Comparison of ENCODE assay signal across 34 mouse cellular contexts in the genomic region with DNA sequence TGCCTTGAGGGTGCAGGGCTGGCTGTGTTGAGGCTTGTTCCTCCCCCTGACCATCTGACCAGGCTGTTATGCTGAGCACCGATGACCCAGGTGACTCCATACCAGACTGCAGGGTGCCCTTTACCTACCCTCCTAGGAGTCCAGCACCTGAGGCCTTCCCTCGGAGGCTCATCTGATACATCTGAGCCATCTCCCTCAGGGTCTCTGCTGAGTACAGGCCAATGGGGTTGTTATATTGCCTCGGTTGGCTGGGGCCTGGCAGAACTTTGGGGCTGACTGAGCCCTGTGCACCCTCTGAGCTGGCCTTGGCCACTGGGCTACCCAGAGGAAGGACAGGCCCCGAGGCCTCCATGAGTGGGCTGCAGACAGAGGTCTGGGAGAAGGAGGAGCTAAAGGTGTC. TPM values are rescaled to one million over a fixed set of nuclear protein-coding genes. Genes with fewer than 3 reads are reported as not detected.
A peak's percentile ranks its signal among the peaks of the same experiment; 100 is the strongest.
DNase-seq lines count a peak whose midpoint lies in the region; ATAC-seq and TF ChIP-seq lines count a peak whose summit lies in the region.
"Had no signal": no experiment of that assay in that cellular context is flagged by ENCODE, and none has a peak within 500 bp of the region (broad histone marks: within the 10 kb centered on the region; RNA-seq: fewer than 3 reads in every experiment).

No protein-coding gene starts in this region.

- intact Hi-C loops in heart, postnatal 14 days (cut with DNase I) = no loop called here

- no peak overlapping the region for H3K4me2 ChIP-seq in hindbrain, embryonic 16.5 days (ENCODE audit: low read length)
- no peak overlapping the region for H3K4me2 ChIP-seq in midbrain, embryonic 13.5 days (replicated peaks)
- no peak overlapping the region for H3K4me2 ChIP-seq in midbrain, postnatal 0 days (ENCODE audit: low read depth, low read length, poor library complexity, severe bottlenecking)
- H3K4me2 ChIP-seq: embryonic facial prominence, embryonic 13.5 days; forebrain, embryonic 12.5 days; limb, embryonic 15.5 days; lung, embryonic 14.5 days; neural tube, embryonic 15.5 days had no signal

- no peaks in the 10 kb centered on the region for H3K27me3 ChIP-seq in heart, embryonic 10.5 days (ENCODE audit: insufficient read depth, poor library complexity, severe bottlenecking)
- H3K27me3 ChIP-seq in hindbrain, embryonic 10.5 days (ENCODE audit: insufficient read depth, poor library complexity, severe bottlenecking) = no peaks in the 10 kb centered on the region
- no peaks in the 10 kb centered on the region for H3K27me3 ChIP-seq in hindbrain, embryonic 16.5 days (replicated peaks; ENCODE audit: control insufficient read depth, insufficient read depth, low read length)
- H3K27me3 ChIP-seq in midbrain, embryonic 13.5 days = no peaks in the 10 kb centered on the region
- no peaks in the 10 kb centered on the region for H3K27me3 ChIP-seq in midbrain, postnatal 0 days (ENCODE audit: insufficient read depth, low read length)
- H3K27me3 ChIP-seq: CH12.LX; embryonic facial prominence, embryonic 13.5 days; forebrain, embryonic 12.5 days; limb, embryonic 15.5 days; neural tube, embryonic 15.5 days had no signal

- peak overlapping the region; percentile 73 for H3K27ac ChIP-seq in heart, embryonic 10.5 days
- H3K27ac ChIP-seq in hindbrain, embryonic 10.5 days = 0 out of 2 replicates have a peak overlapping the region, but pooled peaks have one; percentile 16
- no peak overlapping the region for H3K27ac ChIP-seq in hindbrain, embryonic 16.5 days (ENCODE audit: low read depth, low read length)
- no peak overlapping the region for H3K27ac ChIP-seq in midbrain, embryonic 13.5 days
- no peak overlapping the region for H3K27ac ChIP-seq in midbrain, postnatal 0 days (ENCODE audit: low read depth, low read length)
- H3K27ac ChIP-seq: embryonic facial prominence, embryonic 13.5 days; forebrain, embryonic 12.5 days; limb, embryonic 15.5 days; liver, embryonic 14.5 days; neural tube, embryonic 15.5 days had no signal

- H3K36me3 ChIP-seq in heart, embryonic 10.5 days = peaks cover 66% of the 10 kb centered on the region
- no peaks in the 10 kb centered on the region for H3K36me3 ChIP-seq in hindbrain, embryonic 10.5 days
- no peaks in the 10 kb centered on the region for H3K36me3 ChIP-seq in hindbrain, embryonic 16.5 days (ENCODE audit: control insufficient read depth, insufficient read depth, low read length)
- no peaks in the 10 kb centered on the region for H3K36me3 ChIP-seq in midbrain, embryonic 13.5 days
- no peaks in the 10 kb centered on the region for H3K36me3 ChIP-seq in midbrain, postnatal 0 days (ENCODE audit: insufficient read depth, low read length)
- H3K36me3 ChIP-seq: embryonic facial prominence, embryonic 13.5 days; forebrain, embryonic 12.5 days; limb, embryonic 15.5 days; neural tube, embryonic 15.5 days had no signal

- no peak for TF ChIP-seq CTCF in midbrain, postnatal 0 days (IDR thresholded peaks at IDR 0.05)

- DNase-seq in heart, embryonic 10.5 days (ENCODE audit: low spot score) = no peak
- no peak for DNase-seq in heart, postnatal 14 days
- DNase-seq in hindbrain, embryonic 10.5 days (ENCODE audit: low spot score) = no peak
- DNase-seq in midbrain, postnatal 0 days (ENCODE audit: low spot score) = no peak
- no peak for DNase-seq in embryo, embryonic 10.5 days (ENCODE audit: low spot score)
- DNase-seq: adrenal gland, adult 8-10 months; B cell, adult 2 months; cerebellum, adult 11-12 months; cerebellum, postnatal 10 days; kidney, postnatal 4 days; layer of hippocampus, adult 9-11 months; lung, embryonic 14.5 days; right cerebral cortex, adult 18-20 months; right cerebral cortex, postnatal 4 days; thymus, adult 18-20 months; thymus, postnatal 36 days had no signal

- no peak overlapping the region for H3K9ac ChIP-seq in hindbrain, embryonic 16.5 days (ENCODE audit: low read depth, low read length)
- no peak overlapping the region for H3K9ac ChIP-seq in midbrain, embryonic 13.5 days (replicated peaks)
- no peak overlapping the region for H3K9ac ChIP-seq in midbrain, postnatal 0 days (replicated peaks; ENCODE audit: low read length, poor library complexity, severe bottlenecking)
- H3K9ac ChIP-seq: embryonic facial prominence, embryonic 13.5 days; forebrain, embryonic 12.5 days; limb, embryonic 15.5 days; liver, embryonic 14.5 days; lung, embryonic 14.5 days; neural tube, embryonic 15.5 days had no signal

- H3K4me3 ChIP-seq in heart, embryonic 10.5 days = no peak overlapping the region
- H3K4me3 ChIP-seq in hindbrain, embryonic 10.5 days = no peak overlapping the region
- no peak overlapping the region for H3K4me3 ChIP-seq in hindbrain, embryonic 16.5 days (ENCODE audit: low read length)
- no peak overlapping the region for H3K4me3 ChIP-seq in midbrain, embryonic 13.5 days (replicated peaks)
- no peak overlapping the region for H3K4me3 ChIP-seq in midbrain, postnatal 0 days (ENCODE audit: low read depth, low read length)
- H3K4me3 ChIP-seq: embryonic facial prominence, embryonic 13.5 days; erythroblast, embryonic 14.5 days; forebrain, embryonic 12.5 days; limb, embryonic 15.5 days; neural tube, embryonic 15.5 days had no signal

- no peaks in the 10 kb centered on the region for H3K9me3 ChIP-seq in heart, embryonic 10.5 days
- no peaks in the 10 kb centered on the region for H3K9me3 ChIP-seq in hindbrain, embryonic 10.5 days
- H3K9me3 ChIP-seq in hindbrain, embryonic 16.5 days (ENCODE audit: control insufficient read depth, low read length) = no peaks in the 10 kb centered on the region
- no peaks in the 10 kb centered on the region for H3K9me3 ChIP-seq in midbrain, embryonic 13.5 days
- H3K9me3 ChIP-seq in midbrain, postnatal 0 days (ENCODE audit: low read length) = no peaks in the 10 kb centered on the region
- H3K9me3 ChIP-seq: embryonic facial prominence, embryonic 13.5 days; forebrain, embryonic 12.5 days; limb, embryonic 15.5 days; neural tube, embryonic 15.5 days had no signal

- WGBS in heart, embryonic 10.5 days = 83% methylated on average over 4 of the region's 4 CpGs
- 79% methylated on average over 4 of the region's 4 CpGs for WGBS in hindbrain, embryonic 10.5 days
- 66% methylated on average over 4 of the region's 4 CpGs for WGBS in hindbrain, embryonic 16.5 days
- 86% methylated on average over 4 of the region's 4 CpGs for WGBS in midbrain, embryonic 13.5 days
- 85% methylated on average over 4 of the region's 4 CpGs for WGBS in midbrain, postnatal 0 days

- peaks cover 57% of the 10 kb centered on the region for H3K4me1 ChIP-seq in heart, embryonic 10.5 days
- peaks cover 4% of the 10 kb centered on the region for H3K4me1 ChIP-seq in hindbrain, embryonic 10.5 days (replicated peaks)
- H3K4me1 ChIP-seq in hindbrain, embryonic 16.5 days (ENCODE audit: control insufficient read depth, insufficient read depth, low read depth, low read length) = no peaks in the 10 kb centered on the region
- no peaks in the 10 kb centered on the region for H3K4me1 ChIP-seq in midbrain, embryonic 13.5 days (replicated peaks)
- H3K4me1 ChIP-seq in midbrain, postnatal 0 days (ENCODE audit: insufficient read depth, low read length) = no peaks in the 10 kb centered on the region
- H3K4me1 ChIP-seq: forebrain, embryonic 12.5 days; neural tube, embryonic 15.5 days had no signal

- ATAC-seq in hindbrain, embryonic 16.5 days = no peak; the same call in 1 of the 2 replicates
- ATAC-seq in midbrain, embryonic 13.5 days = 0 out of 2 replicates have a peak, but pooled peaks have one; percentile 35
- ATAC-seq in midbrain, postnatal 0 days (ENCODE audit: low FRiP score) = no peak
- ATAC-seq: intestine, postnatal 0 days had no signal

RNA-seq across cellular contexts. Expression of a gene that starts 11.6 kb away (rescaled TPM):
- 136 and 219 TPM in 2 replicates for polyA plus RNA-seq in heart, embryonic 10.5 days (2016; fragmentation: Nextera tagmentation; extraction: Ambion mirVana)
- 100 to 1,000 TPM; 877 to 926 TPM for total RNA-seq in heart, postnatal 14 days (2021)
- 0.09 and 0.36 TPM in 2 replicates for polyA plus RNA-seq in hindbrain, embryonic 10.5 days (2016; fragmentation: Nextera tagmentation; extraction: Ambion mirVana)
- 1.2 and 5.6 TPM in 2 replicates for polyA plus RNA-seq in hindbrain, embryonic 16.5 days (2015; fragmentation: Nextera tagmentation; extraction: Ambion mirVana)
- polyA plus RNA-seq in midbrain, embryonic 13.5 days (2015; fragmentation: Nextera tagmentation; extraction: Ambion mirVana) = 0.11 and 0.32 TPM in 2 replicates
- total RNA-seq in midbrain, postnatal 0 days (2014; rRNA removed) = 1.6 and 1.7 TPM in 2 replicates
- polyA plus RNA-seq in midbrain, postnatal 0 days (2015; fragmentation: Nextera tagmentation; extraction: Ambion mirVana) = 1.1 and 1.2 TPM in 2 replicates
- total RNA-seq: megakaryocyte, adult 5-6 weeks; MEL had no signal
- polyA plus RNA-seq: erythroblast, embryonic 14.5 days had no signal

RNA-seq across cellular contexts. Expression of a gene that starts 23.1 kb away (rescaled TPM):
- polyA plus RNA-seq in heart, embryonic 10.5 days (2016; fragmentation: Nextera tagmentation; extraction: Ambion mirVana) = 4.1 and 5.9 TPM in 2 replicates
- total RNA-seq in heart, postnatal 14 days (2021) = 1 to 10 TPM; 2.2 to 2.3 TPM
- 0.21 TPM in 1 of 2 replicates, not detected in the other for polyA plus RNA-seq in hindbrain, embryonic 10.5 days (2016; fragmentation: Nextera tagmentation; extraction: Ambion mirVana)
- 0.27 TPM in 1 of 2 replicates, not detected in the other for polyA plus RNA-seq in hindbrain, embryonic 16.5 days (2015; fragmentation: Nextera tagmentation; extraction: Ambion mirVana)
- polyA plus RNA-seq in midbrain, embryonic 13.5 days (2015; fragmentation: Nextera tagmentation; extraction: Ambion mirVana) = 0.16 TPM in 1 of 2 replicates, not detected in the other
- not detected in 2 replicates for total RNA-seq in midbrain, postnatal 0 days (2014; rRNA removed)
- polyA plus RNA-seq in midbrain, postnatal 0 days (2015; fragmentation: Nextera tagmentation; extraction: Ambion mirVana) = 0.10 and 0.14 TPM in 2 replicates
- total RNA-seq: CH12.LX; left cerebral cortex, adult 18-20 months; left cerebral cortex, postnatal 25 days; megakaryocyte, adult 5-6 weeks; MEL had no signal
- polyA plus RNA-seq: cortical plate, adult 2 months; embryonic facial prominence, embryonic 13.5 days; erythroblast, embryonic 14.5 days; liver, embryonic 14.5 days; lung, embryonic 14.5 days; stomach, embryonic 14.5 days had no signal

RNA-seq across cellular contexts. Expression of a gene that starts 54.3 kb away (rescaled TPM):
- not detected in 2 replicates for polyA plus RNA-seq in heart, embryonic 10.5 days (2016; fragmentation: Nextera tagmentation; extraction: Ambion mirVana)
- not detected for total RNA-seq in heart, postnatal 14 days (2021)
- polyA plus RNA-seq in hindbrain, embryonic 10.5 days (2016; fragmentation: Nextera tagmentation; extraction: Ambion mirVana) = not detected in 2 replicates
- not detected in 2 replicates for polyA plus RNA-seq in hindbrain, embryonic 16.5 days (2015; fragmentation: Nextera tagmentation; extraction: Ambion mirVana)
- polyA plus RNA-seq in midbrain, embryonic 13.5 days (2015; fragmentation: Nextera tagmentation; extraction: Ambion mirVana) = not detected in 2 replicates
- total RNA-seq in midbrain, postnatal 0 days (2014; rRNA removed) = not detected in 2 replicates
- polyA plus RNA-seq in midbrain, postnatal 0 days (2015; fragmentation: Nextera tagmentation; extraction: Ambion mirVana) = not detected in 2 replicates
- total RNA-seq: adrenal gland, adult 8-10 months; gastrocnemius, postnatal 4 days; left cerebral cortex, adult 18-20 months; left cerebral cortex, postnatal 25 days; megakaryocyte, adult 5-6 weeks; MEL had no signal
- polyA plus RNA-seq: cortical plate, adult 2 months; embryonic facial prominence, embryonic 13.5 days; forebrain, embryonic 12.5 days; intestine, postnatal 0 days; kidney, embryonic 14.5 days; limb, embryonic 15.5 days; liver, embryonic 14.5 days; lung, embryonic 14.5 days; neural tube, embryonic 15.5 days; stomach, embryonic 14.5 days had no signal

Comparison
In these comparisons a context has a peak if more than half of its experiments do, and no peak if none do; other contexts are left out.
1. H3K27ac ChIP-seq: peak in heart, embryonic 10.5 days (single experiment) and hindbrain, embryonic 10.5 days (single experiment); none in hindbrain, embryonic 16.5 days (single experiment), midbrain, embryonic 13.5 days (single experiment) and midbrain, postnatal 0 days (single experiment).
2. RNA of a gene that starts 11.6 kb away (polyA plus RNA-seq): 136 to 219 TPM in heart, embryonic 10.5 days; 1.2 to 5.6 TPM in hindbrain, embryonic 16.5 days, 1.1 to 1.2 TPM in midbrain, postnatal 0 days, 0.11 to 0.32 TPM in midbrain, embryonic 13.5 days and 0.09 to 0.36 TPM in hindbrain, embryonic 10.5 days; every median in the first group is over 10 times any median in the second.